15 mouse cellular contexts compared by ENCODE assay signal in genomic region chrX:167035639-167036038, GRCm38 (mm10).
"Had no signal": no experiment of that assay in that cellular context is flagged by ENCODE, and none has a peak within 500 bp of the region (broad histone marks: within the 10 kb centered on the region; RNA-seq: fewer than 3 reads in every experiment).

No protein-coding gene starts in this region.

- H3K27ac ChIP-seq: neural tube, embryonic 12.5 days; neural tube, embryonic 13.5 days; neural tube, embryonic 15.5 days had no signal

- H3K4me2 ChIP-seq: neural tube, embryonic 12.5 days; neural tube, embryonic 13.5 days; neural tube, embryonic 15.5 days had no signal

- H3K27me3 ChIP-seq: neural tube, embryonic 12.5 days had no signal

- H3K36me3 ChIP-seq: neural tube, embryonic 12.5 days; neural tube, embryonic 13.5 days; neural tube, embryonic 15.5 days had no signal

- H3K9me3 ChIP-seq: neural tube, embryonic 12.5 days; neural tube, embryonic 13.5 days; neural tube, embryonic 15.5 days had no signal

- H3K9ac ChIP-seq: neural tube, embryonic 12.5 days; neural tube, embryonic 13.5 days; neural tube, embryonic 15.5 days had no signal

- H3K4me3 ChIP-seq: neural tube, embryonic 12.5 days; neural tube, embryonic 13.5 days; neural tube, embryonic 15.5 days had no signal

- H3K4me1 ChIP-seq: neural tube, embryonic 12.5 days; neural tube, embryonic 13.5 days; neural tube, embryonic 15.5 days had no signal

- DNase-seq: retina, postnatal 1 day; right cerebral cortex, adult 18-20 months; right cerebral cortex, postnatal 14 days; right cerebral cortex, postnatal 25 days; right cerebral cortex, postnatal 4 days; spleen, adult 18-20 months; thymus, adult 18-20 months; thymus, adult 2 months; thymus, postnatal 14 days; thymus, postnatal 25 days; thymus, postnatal 36 days; thymus, postnatal 4 days had no signal
